Mouse (Mus musculus) macrophage (primary cell): ENCODE data around the gene 4933417A18Rik. TPM values are rescaled to one million over a fixed set of nuclear protein-coding genes. Genes with fewer than 3 reads are reported as not detected.
A peak's percentile ranks its signal among the peaks of the same experiment; 100 is the strongest.

Experiments
- H3K27ac ChIP-seq: fragments of 350-480 bp; formaldehyde crosslinking; 2 replicates; pipeline ENCODE4 v1.9.0; 2021
- H3K36me3 ChIP-seq: fragments of 350-480 bp; formaldehyde crosslinking; 2 replicates; pipeline ENCODE4 v1.9.0; 2021; ENCODE audit errors: inconsistent target
- H3K4me3 ChIP-seq: fragments of 350-480 bp; formaldehyde crosslinking; 2 replicates; pipeline ENCODE4 v1.9.0; 2021; ENCODE audit errors: inconsistent target
- H3K79me2 ChIP-seq: fragments of 350-480 bp; formaldehyde crosslinking; 2 replicates; pipeline ENCODE4 v1.9.0; 2021; ENCODE audit errors: inconsistent target
- WGBS: methylation state at CpG from one replicate; pipeline ENCODE4 v1.1.7; 2026; ENCODE audit warnings: inconsistent platforms; ENCODE audit not compliant: missing documents; 5-methylcytosine and 5-hydroxymethylcytosine counted together
- polyA plus RNA-seq: library from polyadenylated mRNA; stranded (reverse); fragments of 250-400 nt; gene quantifications from 3 replicates; pipeline ENCODE4 v1.2.4, GENCODE M21; 2018; ENCODE audit warnings: inconsistent platforms

4933417A18Rik gene
- polyA plus RNA-seq, 1 experiment from 2014 or later: not detected

GRCm38 (mm10) chr13:34993983-34994811 is 70.0 kb downstream of the 4933417A18Rik start:
- Histone ChIP-seq H3K27ac (peak overlapping the region; percentile 59), H3K36me3 (peaks cover 4% of the 10 kb centered on the region; the same call in 1 of the 2 replicates), H3K4me3 (peak overlapping the region; percentile 53), H3K79me2 (no peaks in the 10 kb centered on the region)
- 2% methylated on average over 33 of the region's 33 CpGs for WGBS

- Histone ChIP-seq H3K4me3 (no peak overlapping the region), H3K79me2 (no peaks in the 10 kb centered on the region), H3K36me3 (no peaks in the 10 kb centered on the region), H3K27ac (no peak overlapping the region)
- 73% methylated on average over 2 of the region's 2 CpGs for WGBS
Measured at GRCm38 (mm10) chr13:34995925-34996324, 71.7 kb downstream of the 4933417A18Rik start.

Other genes with a start within 250 kb of the 4933417A18Rik start
- not detected in 3 replicates for gene Fam50b, start 189.6 kb upstream of the 4933417A18Rik start, polyA plus RNA-seq
- gene Prpf4b, start 49.1 kb upstream of the 4933417A18Rik start, polyA plus RNA-seq: 38.8 to 42.0 TPM (median 39.1 TPM) in 3 replicates
- not detected in 3 replicates for gene Fam217a, start 99 bp upstream of the 4933417A18Rik start, polyA plus RNA-seq
- gene Eci3, start 39.4 kb downstream of the 4933417A18Rik start, polyA plus RNA-seq: not detected in 3 replicates
- gene Eci2, start 102.7 kb downstream of the 4933417A18Rik start, polyA plus RNA-seq: 47.3 to 60.7 TPM (median 49.5 TPM) in 3 replicates